Mouse (Mus musculus) midbrain, embryonic 11.5 days (tissue): Measurements from ENCODE around the gene Zdhhc11. TPM values are rescaled to one million over a fixed set of nuclear protein-coding genes. Genes with fewer than 3 reads are reported as not detected.
"Not testable (repeated sequence)": the region's sequence is repeated elsewhere in the genome, so short reads cannot be mapped to it uniquely, and the experiment has no call there.

Source experiments
- ATAC-seq: fragments of 200-750 bp; cut with Nextera tagmentation; 2 replicates; pipeline ENCODE4 v1.8.0; 2017; ENCODE audit warnings: moderate TSS enrichment, moderate library complexity; ENCODE audit not compliant: low FRiP score
- DNase-seq: peaks from one replicate; pipeline ENCODE4 v3.0.0; 2015; ENCODE audit warnings: low spot score; ENCODE audit errors: missing footprints
- H3K27ac ChIP-seq: fragments of 300-500 bp; sonication (generic); 2 replicates; pipeline ENCODE4 v1.5.1; 2014; ENCODE audit warnings: low read depth, low read length
- H3K27me3 ChIP-seq: fragments of 300-500 bp; sonication (generic); 2 replicates; pipeline ENCODE4 v1.6.1; 2014; ENCODE audit warnings: mild to moderate bottlenecking, low read length, moderate library complexity, mixed read lengths; ENCODE audit not compliant: control insufficient read depth, insufficient read depth
- H3K36me3 ChIP-seq: fragments of 300-500 bp; sonication (generic); 2 replicates; pipeline ENCODE4 v1.6.1; 2014; ENCODE audit warnings: mild to moderate bottlenecking, low read length, moderate library complexity, mixed read lengths; ENCODE audit not compliant: control insufficient read depth, insufficient read depth
- H3K4me1 ChIP-seq: fragments of 300-500 bp; sonication (generic); 2 replicates; pipeline ENCODE4 v1.6.1; 2014; ENCODE audit warnings: low read length; ENCODE audit not compliant: control insufficient read depth, insufficient read depth
- H3K4me2 ChIP-seq: fragments of 300-500 bp; sonication (generic); 2 replicates; pipeline ENCODE4 v1.6.1; 2014; ENCODE audit warnings: mild to moderate bottlenecking, moderate library complexity
- H3K4me3 ChIP-seq: fragments of 300-500 bp; sonication (generic); 2 replicates; pipeline ENCODE4 v1.5.1; 2014; ENCODE audit warnings: low read depth, low read length
- H3K9ac ChIP-seq: fragments of 300-500 bp; sonication (generic); 2 replicates; pipeline ENCODE4 v1.6.1; 2014; ENCODE audit warnings: low read length
- H3K9me3 ChIP-seq: fragments of 300-500 bp; sonication (generic); 2 replicates; pipeline ENCODE4 v1.6.1; 2016; ENCODE audit warnings: low read length; ENCODE audit not compliant: control insufficient read depth
- WGBS: fragments of 180-500 bp; shearing (Covaris S2); extraction: QIAGEN DNeasy Blood & Tissue Kit; methylation state at CpG from one replicate; pipeline ENCODE4 v1.1.7; 2014; 5-methylcytosine and 5-hydroxymethylcytosine counted together
- polyA plus RNA-seq: library from polyadenylated mRNA; unstranded; fragments of >200 nt; fragmentation: Nextera tagmentation; extraction: Ambion mirVana; gene quantifications from 2 replicates; pipeline ENCODE4 v1.2.1, GENCODE M21; 2014

The Zdhhc11 gene
- polyA plus RNA-seq, 1 experiment from 2014 or later = not detected

DNA sequence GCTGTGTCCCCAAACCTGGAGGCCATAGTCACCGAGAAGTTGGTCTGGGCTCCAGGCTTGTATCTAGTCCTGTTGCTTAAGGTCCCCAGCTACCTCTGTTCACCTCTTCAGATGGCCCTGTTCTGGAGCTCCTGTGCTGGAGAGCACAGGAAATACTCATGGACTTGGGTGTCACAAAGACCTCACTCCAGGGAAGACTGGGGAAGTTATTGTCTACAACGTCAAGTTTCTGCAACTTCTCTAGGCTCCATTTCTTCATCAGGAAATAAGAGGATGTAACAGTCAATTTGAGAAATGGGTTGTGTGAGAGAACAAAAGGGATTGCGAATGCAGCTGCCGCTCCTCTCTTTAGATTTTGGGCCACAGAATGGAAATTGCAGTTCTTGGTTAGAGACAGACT is 32.8 kb downstream of the Zdhhc11 start:
- no peaks in the 10 kb centered on the region for H3K36me3 ChIP-seq
- H3K27ac ChIP-seq = no peak overlapping the region
- no peak for ATAC-seq
- WGBS = 92% methylated on average over 4 of the region's 4 CpGs
- H3K9ac ChIP-seq = no peak overlapping the region
- no peak overlapping the region for H3K4me3 ChIP-seq
- H3K9me3 ChIP-seq = no peaks in the 10 kb centered on the region
- no peak for DNase-seq
- H3K4me2 ChIP-seq = no peak overlapping the region
- H3K4me1 ChIP-seq = no peaks in the 10 kb centered on the region
- H3K27me3 ChIP-seq = no peaks in the 10 kb centered on the region

DNA sequence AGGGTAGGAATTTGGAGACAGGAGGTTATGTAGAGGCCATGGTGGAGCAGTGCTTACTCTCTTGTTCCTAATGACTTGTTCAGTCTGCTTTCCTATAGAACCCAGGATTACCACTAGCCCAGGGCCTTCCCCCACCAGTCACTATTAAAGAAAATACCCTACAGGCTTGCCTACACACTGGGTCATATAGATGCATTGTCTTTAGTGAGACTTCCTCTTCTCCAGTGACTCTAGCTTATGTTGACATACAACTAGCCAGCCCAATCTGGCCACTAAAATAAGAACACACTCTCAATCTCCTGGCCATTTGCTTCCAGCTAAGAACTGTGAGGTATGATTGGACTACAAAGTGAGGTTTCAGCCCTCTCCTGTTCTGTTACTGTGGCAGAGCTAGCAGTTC is 36.9 kb downstream of the Zdhhc11 start:
- H3K4me1 ChIP-seq = no peaks in the 10 kb centered on the region
- H3K4me3 ChIP-seq = no peak overlapping the region
- H3K9ac ChIP-seq = no peak overlapping the region
- H3K27me3 ChIP-seq = no peaks in the 10 kb centered on the region
- H3K36me3 ChIP-seq = no peaks in the 10 kb centered on the region
- no peaks in the 10 kb centered on the region for H3K9me3 ChIP-seq
- ATAC-seq = no peak
- no peak for DNase-seq
- H3K4me2 ChIP-seq = no peak overlapping the region
- H3K27ac ChIP-seq = no peak overlapping the region

DNA sequence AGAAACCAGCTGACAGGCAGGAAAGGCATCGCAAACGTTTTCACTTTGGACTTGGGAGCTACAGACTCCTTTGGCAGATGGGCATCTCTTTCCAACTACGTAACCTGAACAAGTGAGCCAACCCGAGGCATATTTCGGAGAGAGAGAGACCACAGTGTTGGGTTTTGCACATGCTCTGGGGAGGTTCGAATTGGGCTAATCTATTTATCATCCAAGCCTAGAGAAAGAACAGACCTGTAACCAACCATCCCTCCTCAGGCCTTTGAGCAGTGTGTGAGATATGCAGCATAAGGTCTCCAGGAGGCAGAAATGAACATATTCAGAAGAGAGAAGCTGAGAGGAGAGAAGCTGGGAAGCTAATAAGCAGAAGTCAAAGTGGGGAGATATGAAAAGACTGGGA is 37.3 kb downstream of the Zdhhc11 start:
- Histone ChIP-seq H3K36me3 (no peaks in the 10 kb centered on the region), H3K27me3 (no peaks in the 10 kb centered on the region), H3K4me2 (no peak overlapping the region), H3K4me1 (no peaks in the 10 kb centered on the region), H3K9me3 (no peaks in the 10 kb centered on the region), H3K9ac (no peak overlapping the region), H3K4me3 (no peak overlapping the region), H3K27ac (no peak overlapping the region)
- ATAC-seq (no peak), DNase-seq (no peak)
- 74% methylated on average over 6 of the region's 6 CpGs for WGBS

DNA sequence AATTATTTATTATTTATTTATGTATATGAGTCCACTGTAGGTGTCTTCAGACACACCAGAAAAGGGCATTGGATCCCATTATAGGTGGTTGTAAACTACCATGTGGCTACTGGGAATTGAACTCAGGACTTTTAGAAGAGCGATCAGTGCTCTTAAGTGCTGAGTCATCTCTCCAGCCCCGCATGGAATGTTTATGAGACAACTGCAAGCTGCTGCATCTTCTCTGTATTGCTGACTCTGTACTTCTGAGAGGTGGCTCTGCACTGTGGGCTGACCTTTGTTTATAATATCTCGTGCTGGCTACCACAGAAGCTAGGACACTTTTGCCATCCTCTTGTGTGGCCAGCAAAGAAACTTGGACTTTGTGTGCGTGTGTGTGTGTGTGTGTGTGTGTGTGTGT is 37.8 kb downstream of the Zdhhc11 start:
- no peaks in the 10 kb centered on the region for H3K36me3 ChIP-seq
- no peaks in the 10 kb centered on the region for H3K4me1 ChIP-seq
- H3K27ac ChIP-seq = no peak overlapping the region
- WGBS = 75% methylated on average over 4 of the region's 4 CpGs
- no peaks in the 10 kb centered on the region for H3K9me3 ChIP-seq
- no peak overlapping the region for H3K4me2 ChIP-seq
- no peak overlapping the region for H3K9ac ChIP-seq
- DNase-seq (no peak), ATAC-seq (no peak)
- no peak overlapping the region for H3K4me3 ChIP-seq
- H3K27me3 ChIP-seq = no peaks in the 10 kb centered on the region

DNA sequence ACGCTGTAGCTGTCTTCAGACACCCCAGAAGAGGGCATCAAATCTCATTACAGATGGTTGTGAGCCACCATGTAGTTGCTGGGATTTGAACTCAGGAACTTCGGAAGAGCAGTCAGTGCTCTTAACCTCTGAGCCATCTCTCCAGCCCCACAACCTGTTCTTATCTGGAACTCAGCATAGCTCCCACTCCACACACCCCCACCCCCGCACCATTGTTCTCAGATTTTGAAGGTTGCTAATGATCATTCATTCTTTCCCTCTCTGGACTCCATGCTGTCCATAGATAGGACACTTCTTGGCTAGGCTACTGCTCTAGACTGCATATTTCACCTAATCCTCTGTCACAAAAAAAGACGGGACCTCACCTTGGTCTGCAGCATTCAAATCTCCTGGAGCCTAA is 43.2 kb downstream of the Zdhhc11 start:
- not testable (repeated sequence) for H3K4me2 ChIP-seq, H3K36me3 ChIP-seq, H3K9ac ChIP-seq, H3K4me3 ChIP-seq, ATAC-seq, H3K27ac ChIP-seq, H3K9me3 ChIP-seq
- peak; percentile 71 for DNase-seq
- Histone ChIP-seq H3K27me3 (peaks cover 19% of the 10 kb centered on the region; the same call in 1 of the 2 replicates), H3K4me1 (peaks cover 10% of the 10 kb centered on the region; the same call in 1 of the 2 replicates)
- WGBS = 85% methylated on average over 4 of the region's 4 CpGs

DNA sequence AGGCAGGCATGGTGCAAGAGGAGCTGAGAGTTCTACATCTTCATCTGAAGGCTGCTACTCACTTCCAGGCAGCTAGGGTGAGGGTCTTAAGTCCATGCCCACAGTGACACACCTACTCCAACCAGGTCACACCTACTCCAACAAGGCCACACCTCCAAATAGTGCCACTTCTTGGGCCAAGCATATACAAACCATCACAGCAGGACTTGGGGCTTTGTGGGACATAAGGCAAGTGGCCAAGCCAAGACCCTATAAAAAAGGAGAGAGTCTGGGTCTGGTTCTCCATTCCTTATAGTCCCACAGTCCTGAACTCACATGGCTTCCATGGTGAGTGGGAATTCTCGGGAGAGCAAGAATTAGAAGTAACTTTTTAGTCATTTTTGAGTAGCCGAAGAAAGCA is 44.6 kb downstream of the Zdhhc11 start:
- not testable (repeated sequence) for H3K9me3 ChIP-seq, H3K4me2 ChIP-seq, H3K36me3 ChIP-seq, H3K4me3 ChIP-seq, ATAC-seq, H3K9ac ChIP-seq, H3K27ac ChIP-seq
- Histone ChIP-seq H3K27me3 (peaks cover 19% of the 10 kb centered on the region; the same call in 1 of the 2 replicates), H3K4me1 (peaks cover 10% of the 10 kb centered on the region; the same call in 1 of the 2 replicates)
- peak; percentile 56 for DNase-seq
- 75% methylated on average over 2 of the region's 2 CpGs for WGBS

DNA sequence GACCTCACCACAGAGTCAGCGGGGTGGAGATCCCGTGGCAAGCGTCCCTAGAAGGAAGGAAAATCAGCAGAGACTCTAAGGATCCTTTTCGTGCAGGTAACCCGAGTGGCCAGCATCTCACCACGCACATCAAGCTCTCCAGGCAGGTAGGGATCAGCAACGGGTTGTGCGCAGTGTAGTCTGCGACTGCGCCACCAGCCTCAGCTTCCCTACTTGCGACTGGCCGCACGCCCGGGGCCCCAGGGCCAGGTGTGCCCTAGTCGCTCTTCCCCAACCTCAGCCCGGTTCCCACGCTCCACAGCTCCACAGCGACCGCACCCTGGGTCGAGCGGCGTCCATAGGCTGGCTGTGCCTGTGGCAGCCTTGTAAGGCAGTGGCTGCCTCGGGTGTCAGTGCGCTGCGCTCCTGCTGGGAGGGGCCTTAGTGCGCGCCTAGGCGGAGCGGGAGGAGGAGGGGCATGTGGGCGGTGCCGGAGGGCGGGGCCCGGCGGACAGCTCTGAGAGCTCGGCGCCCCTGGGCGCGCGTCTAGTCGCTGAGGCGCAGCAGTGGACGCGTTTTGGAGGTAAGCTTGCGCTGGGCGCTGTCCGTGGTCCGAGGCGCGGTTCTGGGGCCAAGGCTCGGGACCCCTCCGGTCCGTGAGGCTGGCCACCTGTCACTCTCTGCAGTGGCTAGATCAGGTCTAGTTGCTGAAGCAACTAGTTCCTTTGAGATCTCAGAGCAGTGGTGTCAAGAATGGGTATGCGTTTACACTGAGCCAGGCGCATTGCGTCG is 45.5 kb downstream of the Zdhhc11 start, which contains the start of gene Tppp:
TSS of gene Tppp (plus strand) at position 460 of the 771 bp plus-strand sequence.
- Histone ChIP-seq H3K36me3 (no peaks in the 10 kb centered on the region), H3K27me3 (peaks cover 19% of the 10 kb centered on the region; the same call in 1 of the 2 replicates), H3K9ac (peak within 1 kb of the TSS; percentile 53), H3K9me3 (no peaks in the 10 kb centered on the region), H3K4me1 (peaks cover 10% of the 10 kb centered on the region; the same call in 1 of the 2 replicates), H3K27ac (no peak within 1 kb of the TSS), H3K4me2 (peak within 1 kb of the TSS; percentile 98), H3K4me3 (peak within 1 kb of the TSS; percentile 50)
- peak; percentile 96 for DNase-seq
- ATAC-seq = peak; percentile 92
- under 1% methylated on average over 54 of the region's 56 CpGs for WGBS

DNA sequence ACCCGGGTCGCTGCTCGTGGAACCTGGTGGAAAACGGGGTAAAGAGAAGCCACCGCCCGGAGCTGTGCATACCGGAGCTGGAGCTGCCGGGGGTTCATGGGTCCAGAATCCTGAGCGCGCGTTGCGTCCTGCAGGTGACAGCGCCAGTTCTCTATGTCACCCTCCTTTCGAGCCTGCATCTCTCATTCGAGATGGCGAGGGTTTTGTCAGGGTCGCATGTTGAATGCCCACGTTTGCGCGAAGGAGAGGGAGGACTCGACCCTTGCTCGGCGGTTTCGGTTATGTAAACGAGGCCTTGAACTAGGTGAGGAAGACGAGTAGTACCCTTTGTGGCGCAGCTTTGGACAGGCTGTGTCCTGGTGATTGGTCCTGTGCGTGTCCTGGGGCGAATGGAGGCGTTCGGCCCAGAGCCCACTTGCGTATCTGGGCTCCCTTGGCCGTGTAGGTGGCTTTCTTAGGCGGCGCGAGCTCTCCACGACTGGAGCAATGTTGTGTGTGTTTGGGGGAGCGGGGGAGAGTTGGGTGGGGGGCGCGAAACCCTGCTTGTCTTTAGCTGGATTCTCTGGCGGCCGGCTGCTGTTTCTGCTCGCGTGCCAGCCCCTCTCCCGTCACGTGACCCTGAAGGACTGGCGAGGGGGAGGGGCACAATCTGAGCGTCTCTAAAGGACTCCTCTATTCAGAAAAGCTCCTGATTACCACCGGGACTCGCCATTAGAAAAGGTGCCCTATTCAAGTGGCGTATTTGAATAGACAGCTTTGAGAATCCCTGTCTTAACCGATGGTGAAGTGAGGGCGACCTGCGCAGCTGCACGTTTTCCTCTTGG is 46.4 kb downstream of the Zdhhc11 start:
- no peak overlapping the region for H3K27ac ChIP-seq
- peak overlapping the region; percentile 50 for H3K4me3 ChIP-seq
- H3K9me3 ChIP-seq = no peaks in the 10 kb centered on the region
- no peaks in the 10 kb centered on the region for H3K36me3 ChIP-seq
- peak overlapping the region; percentile 98 for H3K4me2 ChIP-seq
- ATAC-seq (peak; percentile 80), DNase-seq (peak; percentile 96)
- peak overlapping the region; percentile 53 for H3K9ac ChIP-seq
- peaks cover 19% of the 10 kb centered on the region; the same call in 1 of the 2 replicates for H3K27me3 ChIP-seq
- WGBS = under 1% methylated on average over 55 of the region's 55 CpGs
- peaks cover 10% of the 10 kb centered on the region; the same call in 1 of the 2 replicates for H3K4me1 ChIP-seq

DNA sequence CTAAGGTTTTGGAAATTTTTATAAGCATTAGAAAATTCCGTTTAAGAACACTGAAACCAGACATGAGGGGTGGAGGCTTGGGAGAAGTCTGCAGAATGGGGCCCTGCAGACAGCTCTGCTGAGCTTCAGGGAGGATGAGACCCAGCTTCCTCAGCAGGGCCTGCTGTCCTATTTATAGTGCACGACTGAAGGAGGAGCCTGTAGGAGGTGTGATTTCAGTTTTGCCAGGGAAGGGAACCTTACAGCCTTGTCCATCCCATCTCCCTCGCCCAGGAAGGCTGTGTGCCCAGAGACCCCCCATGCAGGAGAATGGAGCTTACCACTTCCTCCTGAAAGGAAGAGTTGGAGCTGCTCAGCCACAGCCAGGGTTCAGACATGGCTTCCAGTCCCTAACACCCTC is 47.0 kb downstream of the Zdhhc11 start:
- ATAC-seq = no peak
- 15% methylated on average over 3 of the region's 3 CpGs for WGBS
- Histone ChIP-seq H3K36me3 (no peaks in the 10 kb centered on the region), H3K4me1 (peaks cover 10% of the 10 kb centered on the region; the same call in 1 of the 2 replicates), H3K9ac (no peak overlapping the region; the same call in 1 of the 2 replicates), H3K27ac (no peak overlapping the region), H3K4me3 (peak overlapping the region; percentile 50; the same call in 1 of the 2 replicates), H3K9me3 (no peaks in the 10 kb centered on the region), H3K27me3 (peaks cover 19% of the 10 kb centered on the region; the same call in 1 of the 2 replicates), H3K4me2 (peak overlapping the region; percentile 98)
- DNase-seq = no peak
